Mouse (Mus musculus) lung, postnatal 0 days (tissue): ENCODE measurements around the gene Spry1.

Experiments used
- CTCF ChIP-seq: IDR thresholded peaks from 2 replicates; pipeline ENCODE4 v1.5.1; 2016; ENCODE audit warnings: antibody characterized with exemption, mild to moderate bottlenecking
- EP300 ChIP-seq: IDR thresholded peaks from 2 replicates; pipeline ENCODE4 v1.6.1; 2016; ENCODE audit warnings: antibody characterized with exemption, mild to moderate bottlenecking, control low read depth

GRCm38 (mm10) chr3:37668652-37669051, 28.9 kb downstream of the Spry1 start:
- TF ChIP-seq CTCF (no peak), EP300 (no peak)
